Mouse (Mus musculus): Measurements from ENCODE around the gene Tpp2.

DNA sequence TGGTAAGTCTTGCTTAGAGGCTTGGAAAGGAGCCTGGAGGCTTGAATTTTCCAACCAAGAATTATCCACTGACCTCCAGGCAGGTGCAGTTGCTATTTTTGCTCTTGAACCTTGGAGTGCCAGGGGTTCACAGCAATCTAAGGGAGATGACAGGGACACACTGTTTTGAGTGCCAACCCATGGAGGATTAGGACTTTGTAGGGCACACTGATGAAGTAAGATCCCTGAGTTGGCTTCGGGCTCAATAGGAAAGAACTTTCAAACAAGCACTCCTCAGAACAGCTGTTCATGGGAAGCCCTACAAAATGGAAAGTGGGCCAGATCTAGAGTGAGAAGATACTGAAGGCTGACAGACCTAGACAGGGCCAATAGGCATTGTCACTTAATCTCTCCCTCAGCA is 89.2 kb downstream of the Tpp2 start:
- TF ChIP-seq POLR2A (IDR thresholded peaks at IDR 0.05; ENCODE audit: low read depth, low read length) (no peak), CTCF (IDR thresholded peaks at IDR 0.05; ENCODE audit: extremely low read depth, insufficient read depth, insufficient read length, insufficient replicate concordance) (no peak)
